22 mouse cellular contexts compared by ENCODE assay signal in genomic region chr13:24734502-24734901, GRCm38 (mm10). TPM values are rescaled to one million over a fixed set of nuclear protein-coding genes. Genes with fewer than 3 reads are reported as not detected.
"Had no signal": no experiment of that assay in that cellular context is flagged by ENCODE, and none has a peak within 500 bp of the region (broad histone marks: within the 10 kb centered on the region; RNA-seq: fewer than 3 reads in every experiment).

No protein-coding gene starts in this region.

- H3K9ac ChIP-seq: lung, embryonic 15.5 days; midbrain, embryonic 13.5 days; midbrain, embryonic 15.5 days; neural tube, embryonic 12.5 days; stomach, embryonic 15.5 days had no signal

- H3K36me3 ChIP-seq: lung, embryonic 15.5 days; neural tube, embryonic 12.5 days; stomach, embryonic 15.5 days had no signal

- H3K4me1 ChIP-seq: lung, embryonic 15.5 days; midbrain, embryonic 13.5 days; midbrain, embryonic 15.5 days; neural tube, embryonic 12.5 days; stomach, embryonic 15.5 days had no signal

- H3K9me3 ChIP-seq: lung, embryonic 15.5 days; midbrain, embryonic 13.5 days; midbrain, embryonic 15.5 days; neural tube, embryonic 12.5 days; stomach, embryonic 15.5 days had no signal

- H3K4me3 ChIP-seq: lung, embryonic 15.5 days; megakaryocyte, embryonic 14.5 days; midbrain, embryonic 13.5 days; midbrain, embryonic 15.5 days; neural tube, embryonic 12.5 days; stomach, embryonic 15.5 days had no signal

- ATAC-seq: lung, postnatal 0 days; midbrain, embryonic 13.5 days; midbrain, embryonic 15.5 days had no signal

- H3K27me3 ChIP-seq: lung, embryonic 15.5 days; megakaryocyte, embryonic 14.5 days; midbrain, embryonic 13.5 days; midbrain, embryonic 15.5 days; neural tube, embryonic 12.5 days; stomach, embryonic 15.5 days had no signal

- H3K4me2 ChIP-seq: lung, embryonic 15.5 days; midbrain, embryonic 11.5 days; midbrain, embryonic 13.5 days; midbrain, embryonic 15.5 days; neural tube, embryonic 12.5 days; stomach, embryonic 15.5 days had no signal

- H3K27ac ChIP-seq: lung, embryonic 15.5 days; macrophage; midbrain, embryonic 13.5 days; midbrain, embryonic 15.5 days; neural tube, embryonic 12.5 days; stomach, embryonic 15.5 days; stomach, postnatal 0 days had no signal

- DNase-seq: lung, postnatal 14 days; lung, postnatal 36 days; right cerebral cortex, postnatal 14 days; thymus, adult 2 months; thymus, postnatal 25 days; thymus, postnatal 4 days had no signal

RNA-seq across cellular contexts. Expression of gene Armh2, which starts 6.5 kb away (rescaled TPM):
- total RNA-seq: megakaryocyte progenitor cell, adult 5-6 weeks; midbrain, postnatal 0 days; monocyte, adult 5-6 weeks had no signal
- polyA plus RNA-seq: lung, embryonic 15.5 days; lung, postnatal 0 days; macrophage; midbrain, embryonic 13.5 days; midbrain, postnatal 0 days; neural tube, embryonic 12.5 days; neural tube, embryonic 14.5 days; spleen, adult 2 months; stomach, embryonic 15.5 days; stomach, postnatal 0 days; thymus, adult 2 months; urinary bladder, adult 2 months had no signal
